Mouse (Mus musculus) gastrocnemius, postnatal 25 days (tissue): Measurements from ENCODE around the gene Slc9a6. TPM values are rescaled to one million over a fixed set of nuclear protein-coding genes. Genes with fewer than 3 reads are reported as not detected.

Source experiments
- DNase-seq: peaks from one replicate; pipeline ENCODE4 v3.0.0; 2022
- long read RNA-seq, 2 experiments: library from polyadenylated mRNA; stranded (forward); transcript quantifications; one replicate each; pipeline ENCODE4 v2.0.0; 2021
- total RNA-seq, 2 experiments: library from RNA; stranded (reverse); gene quantifications; 1 replicate in 1 of 2; 2 replicates in 1 of 2; pipeline ENCODE4 v1.2.3; 2021

Slc9a6 gene
- total RNA-seq: 10 to 100 TPM; 23.4 to 25.3 TPM
- long read RNA-seq, experiment 1, full-length matches to known transcripts: 2 of 9 reads
- long read RNA-seq, experiment 1, partial matches to known transcripts: 0 of 9 reads
- long read RNA-seq, experiment 1, other reads (novel, unspliced or antisense): 7 of 9 reads
- long read RNA-seq, experiment 2, full-length matches to known transcripts: 6 of 12 reads
- long read RNA-seq, experiment 2, partial matches to known transcripts: 2 of 12 reads
- long read RNA-seq, experiment 2, other reads (novel, unspliced or antisense): 4 of 12 reads

DNA sequence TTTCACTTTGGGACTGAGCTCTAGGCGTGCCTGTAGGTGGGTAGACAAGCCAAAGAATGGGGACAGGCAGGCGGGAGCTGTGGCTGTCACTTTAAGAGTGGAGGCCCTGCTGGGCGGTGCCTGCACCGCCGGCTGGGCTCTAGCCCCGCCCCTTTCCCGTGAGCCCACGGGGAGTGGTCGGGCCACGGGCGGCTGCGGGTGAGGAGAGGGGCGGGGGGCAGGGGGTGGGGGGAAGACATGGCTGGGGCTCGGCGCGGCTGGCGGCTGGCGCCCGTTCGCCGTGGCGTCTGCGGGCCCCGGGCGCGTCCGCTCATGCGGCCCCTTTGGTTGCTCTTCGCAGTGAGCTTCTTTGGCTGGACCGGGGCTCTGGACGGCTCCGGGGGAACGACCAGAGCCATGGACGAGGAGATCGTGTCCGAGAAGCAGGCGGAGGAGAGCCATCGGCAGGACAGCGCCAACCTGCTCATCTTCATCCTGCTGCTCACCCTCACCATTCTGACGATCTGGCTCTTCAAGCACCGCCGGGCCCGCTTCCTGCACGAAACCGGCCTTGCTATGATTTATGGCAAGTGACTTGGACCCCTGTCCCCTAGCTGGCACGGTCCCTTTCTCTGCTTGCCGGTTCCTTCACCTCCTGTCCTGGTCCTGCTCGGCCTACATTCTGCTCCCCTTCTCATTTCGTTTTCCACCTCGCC, at the start of gene Slc9a6:
Slc9a6 (plus strand) TSS at position 135 of the 695 bp plus-strand sequence.
- peak; percentile 78 for DNase-seq

DNA sequence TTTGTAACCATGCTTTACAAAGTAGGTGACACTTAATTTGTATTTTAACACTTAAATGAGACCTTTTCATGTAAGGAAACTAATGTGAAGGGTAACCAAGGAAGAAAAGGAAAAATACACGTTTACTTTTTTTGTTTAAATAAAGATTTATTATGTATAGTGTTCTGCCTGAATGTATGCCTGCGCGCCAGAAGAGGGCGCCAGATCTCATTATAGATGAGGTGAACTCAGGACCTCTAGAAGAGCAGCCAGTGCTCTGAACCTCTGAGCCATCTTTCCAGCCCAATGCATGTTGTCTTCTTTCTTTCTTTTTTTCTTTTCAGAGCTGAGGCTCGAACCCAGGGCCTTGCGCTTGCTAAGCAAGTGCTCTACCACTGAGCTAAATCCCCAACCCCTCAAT, 37.1 kb upstream of the Slc9a6 start:
- no peak for DNase-seq

DNA sequence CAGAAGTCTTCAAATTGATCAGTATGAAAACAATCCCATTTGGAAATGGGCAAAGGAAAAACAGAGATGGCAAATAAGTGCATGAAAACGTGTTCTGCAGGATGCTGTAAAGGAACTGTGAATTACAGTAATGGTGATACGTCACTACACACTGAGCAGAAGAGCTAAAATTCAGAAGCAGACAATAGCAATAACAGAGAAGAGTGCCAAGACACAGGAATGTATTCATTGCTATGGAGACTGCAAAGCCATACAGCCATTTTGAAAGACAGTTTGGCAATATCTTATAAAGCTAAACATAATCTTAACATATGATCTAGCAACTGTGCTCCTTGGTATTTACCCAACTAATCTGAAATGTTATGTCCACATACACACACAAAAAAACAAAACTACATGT, 31.4 kb upstream of the Slc9a6 start:
- no peak for DNase-seq

DNA sequence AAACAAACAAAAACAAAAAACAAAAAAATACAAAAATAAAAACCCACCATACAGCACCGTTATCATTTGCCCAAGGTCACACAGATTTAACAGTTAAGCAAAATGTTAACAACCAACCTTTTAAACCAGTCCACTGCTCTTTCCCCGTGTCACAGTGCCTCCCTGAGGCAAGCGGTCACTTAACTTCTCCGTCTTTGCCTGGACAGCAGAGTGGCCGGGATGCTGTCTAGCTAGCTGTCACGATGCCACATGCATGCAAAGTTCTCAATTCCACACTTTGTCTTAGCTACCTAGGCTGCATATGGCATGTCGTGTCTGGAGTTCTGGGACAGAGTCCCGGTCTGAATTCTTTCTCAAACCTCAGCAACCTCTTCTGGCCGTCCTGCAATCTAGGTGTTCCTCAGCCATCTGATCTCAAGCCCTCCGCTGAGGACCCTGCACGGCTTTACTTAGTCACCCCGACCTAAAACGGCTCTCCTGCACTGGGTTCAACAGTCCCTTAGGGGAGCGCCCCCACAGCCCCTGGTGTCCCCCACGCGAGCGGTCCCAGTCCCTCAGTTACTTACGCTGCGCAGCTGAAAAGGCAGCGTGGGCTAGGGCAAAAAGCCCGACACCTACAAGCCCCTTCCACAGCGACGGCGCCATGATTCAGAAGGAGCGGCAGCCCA, 12.2 kb upstream of the Slc9a6 start:
- DNase-seq: no peak

DNA sequence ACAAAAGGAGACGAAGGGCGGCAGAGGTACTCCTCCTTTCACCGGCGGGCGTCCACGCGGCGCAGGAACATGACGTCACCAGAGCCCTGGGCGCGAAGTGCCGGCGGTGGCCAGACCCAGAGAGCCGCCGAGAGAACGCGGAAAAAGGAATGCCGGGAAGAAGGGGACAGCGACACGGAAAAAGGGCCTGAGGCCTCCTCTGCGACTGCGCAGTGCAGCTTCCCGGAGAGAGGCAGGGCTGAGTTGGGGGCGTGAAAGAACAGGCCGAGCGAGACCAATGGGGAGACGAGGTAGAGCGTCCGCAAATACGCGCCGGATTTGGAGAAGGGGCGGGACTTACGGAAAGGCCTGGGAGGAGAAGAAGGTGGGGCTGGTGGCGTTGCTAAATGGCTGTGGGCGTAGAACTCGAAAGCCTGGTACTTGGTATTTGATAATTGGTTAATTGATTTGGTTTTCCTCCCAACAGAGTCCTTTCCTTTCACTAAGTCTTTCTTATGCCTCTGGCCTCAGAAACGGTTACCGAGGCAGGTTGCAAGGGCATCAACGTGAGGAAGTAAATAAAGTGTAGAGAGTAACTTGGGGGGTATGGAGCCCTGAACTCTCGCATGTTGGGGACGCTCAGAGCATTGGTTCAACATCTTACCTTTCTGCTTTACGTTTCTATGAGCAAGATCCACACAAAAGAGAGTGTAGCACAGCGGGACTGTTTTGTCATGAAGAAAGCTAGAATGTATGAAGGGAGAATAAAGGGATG, 11.5 kb upstream of the Slc9a6 start, which contains the start of gene Mmgt1:
Mmgt1 (minus strand) TSS at position 183 of the 754 bp plus-strand sequence.
- peak; percentile 94 for DNase-seq

DNA sequence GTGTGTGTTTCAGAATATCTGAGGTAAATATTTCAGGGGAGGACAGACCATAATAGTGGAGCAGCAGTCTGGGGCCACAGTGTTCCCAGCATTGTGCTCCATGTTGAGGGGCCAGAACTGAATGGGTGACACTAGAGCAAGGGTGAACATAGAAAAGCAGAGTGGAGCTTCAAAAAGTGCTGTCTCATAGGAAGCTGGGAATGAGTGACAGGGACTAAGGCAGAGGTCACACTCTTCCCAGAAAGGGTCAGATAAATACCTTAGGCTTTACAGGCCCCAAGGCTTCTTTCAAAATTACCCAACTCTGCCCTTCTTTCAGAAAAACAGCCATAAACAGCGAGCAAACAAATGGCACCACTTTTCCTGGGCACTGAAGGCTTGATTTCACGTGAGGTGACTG, 3.0 kb upstream of the Slc9a6 start:
- no peak for DNase-seq

DNA sequence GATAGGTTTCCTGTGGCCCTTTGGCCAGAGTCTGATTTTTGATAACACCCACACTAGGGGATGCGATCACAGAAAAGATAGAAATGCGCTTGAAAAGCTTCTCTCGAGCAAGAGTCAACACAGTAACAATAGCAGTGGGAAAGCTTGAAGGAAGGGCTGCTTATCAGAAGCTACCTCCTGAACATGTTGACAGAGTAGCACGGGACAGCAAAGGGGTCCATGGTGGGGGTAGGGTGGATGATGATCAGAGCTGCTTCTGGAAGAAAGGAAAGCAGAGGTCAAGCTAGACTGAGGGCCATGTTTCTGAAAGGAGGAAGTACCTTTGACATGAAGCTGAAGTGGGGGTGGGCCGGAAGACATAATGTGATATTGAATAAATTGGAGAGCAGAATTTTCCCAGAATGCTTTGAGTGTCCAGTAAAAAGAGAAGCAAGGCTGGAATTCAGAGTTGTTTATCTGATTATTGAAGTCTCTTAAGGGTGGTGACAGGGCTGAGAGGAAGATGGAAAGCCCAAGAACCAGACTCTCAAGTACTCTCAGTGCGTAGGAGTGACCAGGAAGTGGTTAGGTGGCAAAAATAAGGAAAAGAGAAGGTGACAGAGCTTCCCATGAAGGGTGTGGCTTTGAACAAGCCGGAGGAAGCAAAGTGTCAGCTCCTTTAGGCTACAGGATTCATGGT, 2.4 kb upstream of the Slc9a6 start:
- no peak for DNase-seq

DNA sequence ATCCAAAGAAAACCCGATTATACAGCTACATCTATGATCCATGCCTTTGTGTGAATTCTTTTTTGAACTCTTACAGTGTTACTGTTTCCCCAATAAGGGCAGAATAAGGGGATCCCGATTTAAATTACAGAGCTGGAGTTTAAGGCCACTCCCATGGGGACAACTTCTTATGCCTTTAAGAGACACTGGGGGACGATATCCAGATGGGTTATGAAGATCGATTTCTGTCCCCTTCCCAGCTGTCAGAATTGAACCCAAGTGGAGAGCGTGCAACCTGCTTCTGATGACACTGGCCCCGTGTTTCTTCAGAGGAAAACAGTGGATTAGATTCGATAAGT, 303 bp upstream of the Slc9a6 start:
- no peak for DNase-seq

DNA sequence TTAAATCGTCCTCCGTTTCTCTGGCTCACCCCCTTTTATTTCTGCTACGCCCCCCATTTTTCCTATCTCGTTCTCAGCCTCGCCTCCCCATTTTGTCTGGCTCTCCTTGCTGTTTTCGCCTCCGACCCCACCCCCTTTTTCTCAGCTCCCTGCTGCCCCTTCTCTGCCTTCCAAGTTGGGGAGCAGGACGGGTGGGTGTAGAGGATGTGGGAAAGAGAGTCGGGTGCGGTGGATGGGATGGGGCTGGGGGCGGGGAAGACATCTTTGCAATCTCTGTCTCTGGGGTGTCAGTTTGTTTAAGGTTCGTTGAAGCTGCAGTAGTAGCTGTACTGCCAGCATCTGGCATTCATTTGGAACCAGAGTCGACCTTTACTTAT, 749 bp downstream of the Slc9a6 start:
- peak; percentile 6 for DNase-seq

DNA sequence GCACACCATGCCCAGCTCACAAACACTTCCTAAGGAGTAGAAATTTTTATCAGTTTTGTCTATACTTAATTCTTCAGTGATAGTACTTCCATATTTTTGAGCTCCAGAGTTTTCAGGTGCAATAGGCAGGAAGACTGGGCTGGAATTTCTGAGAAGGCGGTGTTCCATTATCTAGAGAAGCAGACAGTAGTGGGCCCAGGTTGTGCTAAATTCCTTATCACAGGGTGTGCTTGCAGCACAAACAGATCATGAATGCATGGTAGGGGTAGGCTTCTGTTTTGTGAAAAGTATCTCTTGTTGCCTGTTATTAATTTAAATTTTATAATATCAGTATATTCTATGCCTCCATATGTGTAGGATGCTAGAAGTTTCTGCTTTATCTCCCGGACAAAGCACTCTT, 5.7 kb downstream of the Slc9a6 start:
- no peak for DNase-seq

DNA sequence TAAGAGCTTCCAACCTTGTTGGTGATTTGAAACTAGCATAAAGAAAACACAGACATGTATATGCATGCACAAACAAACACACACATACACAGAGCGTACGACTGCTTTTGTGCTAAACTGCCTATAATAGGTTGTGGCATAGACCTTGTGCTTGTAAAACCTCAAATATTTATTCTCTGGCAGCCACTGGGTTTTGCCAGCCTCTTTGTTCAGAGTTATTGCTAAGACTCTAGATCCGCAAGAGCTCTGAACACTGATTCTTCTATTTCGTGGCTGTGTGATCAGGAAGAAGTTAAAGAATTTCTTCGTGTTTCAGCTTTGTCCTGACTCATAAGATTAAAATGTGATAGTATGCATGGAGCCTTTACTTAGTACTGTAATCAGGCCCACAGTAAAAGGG, 26.6 kb downstream of the Slc9a6 start:
- no peak for DNase-seq

DNA sequence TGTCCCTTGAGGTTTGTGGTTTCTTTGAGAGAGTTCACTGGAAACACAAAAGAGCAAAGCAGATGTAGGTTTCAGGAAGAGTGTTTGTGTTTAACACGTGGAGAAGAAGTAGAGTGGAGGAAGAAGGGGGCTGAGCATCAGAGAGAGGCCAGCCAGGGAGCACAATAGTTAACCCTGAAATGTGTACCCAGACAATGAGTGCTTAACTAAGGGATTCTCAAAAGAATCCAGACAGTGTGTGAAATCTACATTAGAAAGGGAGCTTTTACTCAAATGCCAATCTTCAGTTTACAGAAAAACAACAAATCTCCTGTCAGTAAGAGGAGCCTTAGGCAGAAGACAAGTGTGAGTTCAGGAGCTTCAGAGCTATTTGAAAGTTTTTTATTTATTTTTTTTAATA, 30.5 kb downstream of the Slc9a6 start:
- no peak for DNase-seq

DNA sequence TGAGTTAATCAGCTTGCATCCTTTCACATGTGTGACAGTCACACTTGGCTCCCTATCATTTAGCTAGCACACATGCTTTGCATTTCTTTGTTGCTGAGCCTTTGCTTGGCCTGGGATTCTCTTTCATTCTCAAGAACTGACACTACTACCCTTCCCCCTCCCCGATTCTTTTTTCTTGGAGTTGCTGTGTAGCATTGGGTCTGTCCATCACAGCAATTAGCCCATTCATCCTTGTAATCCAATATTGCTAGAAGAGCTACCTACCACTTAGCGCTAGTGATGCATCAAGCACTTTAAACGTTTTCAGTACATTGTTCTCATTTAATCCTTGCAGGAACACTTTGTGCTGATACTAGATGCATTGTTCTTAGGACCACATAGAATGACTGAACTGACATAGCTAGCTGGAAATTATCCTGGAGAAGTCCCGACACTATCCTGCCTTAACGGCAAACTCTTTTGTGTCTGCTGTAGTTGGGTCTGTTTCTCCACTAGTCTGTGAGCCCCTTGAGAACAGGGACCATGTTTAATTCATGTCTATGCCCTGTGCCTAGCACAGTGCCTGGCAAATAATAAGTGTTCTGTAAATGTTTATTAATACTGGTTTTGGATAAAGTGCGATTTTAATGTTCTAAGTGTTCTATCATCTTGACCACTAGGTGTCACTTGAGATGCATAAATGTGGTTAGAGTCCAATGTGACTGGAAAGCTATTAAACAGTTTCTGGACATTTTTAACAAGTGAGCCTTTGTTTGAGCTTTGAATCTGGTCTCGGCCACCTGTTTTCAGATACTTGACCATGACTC, 40.2 kb downstream of the Slc9a6 start:
- DNase-seq: no peak

DNA sequence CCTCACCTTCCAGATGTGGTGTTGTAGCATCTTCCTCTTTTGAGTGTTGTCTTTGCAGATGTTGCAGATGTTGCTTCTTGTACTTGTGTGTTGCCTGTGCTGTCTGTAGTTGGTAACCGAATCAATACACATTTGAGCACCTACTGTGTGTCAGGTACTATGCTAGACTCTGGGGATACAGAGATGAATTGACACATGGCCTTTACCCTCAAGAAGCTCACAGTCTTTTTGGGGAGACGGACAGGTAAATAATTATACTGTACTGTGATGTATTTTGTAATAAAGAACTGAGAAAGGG, 40.7 kb downstream of the Slc9a6 start:
- no peak for DNase-seq

DNA sequence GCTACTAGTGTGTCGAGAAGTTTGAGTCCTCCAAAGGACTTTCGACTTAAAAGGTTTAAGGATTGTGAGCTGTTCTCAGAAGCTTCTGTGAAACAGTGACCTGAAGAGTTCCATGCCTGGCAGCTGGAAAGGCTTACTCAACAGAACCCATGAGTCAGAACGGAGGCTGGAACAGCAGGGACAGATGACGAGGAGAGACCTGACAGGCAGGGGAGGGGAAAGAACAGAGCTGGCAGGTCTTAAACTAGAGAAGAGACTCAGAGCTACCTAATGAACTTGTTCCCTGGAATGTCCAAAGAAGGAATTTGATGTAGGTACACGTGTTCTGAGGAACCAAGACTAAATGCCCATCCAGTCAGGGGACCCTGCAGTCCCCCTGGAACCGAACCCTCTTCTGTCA, 41.3 kb downstream of the Slc9a6 start:
- DNase-seq: peak; percentile 37

DNA sequence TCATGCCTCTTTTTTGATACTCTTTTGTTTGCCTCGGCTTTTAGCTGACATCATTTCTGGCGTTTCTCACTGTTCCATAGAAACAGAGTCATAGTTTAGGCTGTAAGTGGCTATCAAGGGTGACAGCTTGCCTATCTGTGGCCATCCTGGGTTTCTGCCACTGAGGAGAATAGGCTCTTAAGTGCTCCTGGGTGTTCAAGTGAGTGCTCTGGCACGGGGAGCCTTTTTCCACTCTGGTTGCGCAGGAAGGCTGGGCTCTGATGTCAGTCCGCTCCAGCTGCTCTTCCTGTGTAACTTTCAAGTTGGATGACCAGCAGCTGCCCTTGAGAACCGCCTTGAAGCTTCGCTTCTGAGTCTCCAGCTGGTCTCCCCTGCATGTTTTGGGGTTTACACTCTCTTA, 42.2 kb downstream of the Slc9a6 start:
- peak; percentile 71 for DNase-seq

DNA sequence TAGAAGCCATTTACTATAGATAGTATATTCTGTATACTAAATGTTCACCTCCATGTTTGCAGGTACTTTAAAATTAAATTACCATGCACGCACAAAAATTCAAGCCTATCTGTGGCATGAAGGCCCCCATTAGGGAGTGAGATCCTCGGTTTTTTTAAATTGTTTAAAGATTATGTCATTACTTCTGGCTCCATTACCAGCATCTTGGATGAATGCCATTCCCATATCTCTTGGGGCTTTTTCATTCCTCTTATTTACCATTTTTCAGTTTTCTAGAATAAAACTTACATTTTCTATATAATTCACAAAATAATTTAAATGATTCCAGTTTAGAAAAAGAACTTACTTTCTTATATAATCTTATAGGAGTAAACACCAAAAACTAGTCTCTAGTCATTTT, 46.1 kb downstream of the Slc9a6 start:
- no peak for DNase-seq

DNA sequence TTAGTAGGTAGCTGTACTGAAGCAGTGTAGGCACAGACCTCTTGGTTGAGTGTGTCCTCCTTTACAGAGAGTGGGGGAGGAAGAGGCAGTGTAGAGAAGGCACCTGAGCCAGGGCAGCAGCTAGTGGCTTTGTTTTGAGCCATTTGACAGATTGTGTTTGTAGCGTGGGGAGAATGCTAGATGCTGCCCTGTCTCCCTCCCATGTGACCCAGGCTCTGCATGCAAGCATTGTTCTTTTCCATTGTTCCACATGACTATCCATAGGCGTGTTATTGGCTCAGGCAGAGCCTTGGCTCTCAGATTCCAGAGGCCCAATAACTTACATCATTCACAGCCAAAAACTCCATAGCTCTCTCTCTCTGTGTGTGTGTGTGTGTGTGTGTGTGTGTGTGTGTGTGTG, 49.7 kb downstream of the Slc9a6 start:
- no peak for DNase-seq

DNA sequence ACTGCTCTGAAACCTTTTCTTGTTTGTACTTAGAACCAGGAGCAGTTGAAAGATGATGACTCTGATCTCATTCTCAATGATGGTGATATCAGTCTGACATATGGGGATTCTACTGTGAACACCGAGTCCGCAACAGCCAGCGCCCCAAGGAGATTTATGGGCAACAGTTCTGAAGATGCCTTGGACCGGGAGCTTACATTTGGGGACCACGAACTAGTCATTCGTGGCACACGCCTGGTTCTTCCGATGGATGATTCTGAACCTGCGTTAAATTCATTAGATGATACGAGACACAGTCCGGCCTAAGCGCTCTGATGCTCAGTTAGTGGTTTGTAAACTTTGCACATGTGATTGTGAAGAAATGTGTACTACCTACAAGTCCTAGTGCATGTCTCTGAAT, 51.6 kb downstream of the Slc9a6 start:
- DNase-seq: no peak

DNA sequence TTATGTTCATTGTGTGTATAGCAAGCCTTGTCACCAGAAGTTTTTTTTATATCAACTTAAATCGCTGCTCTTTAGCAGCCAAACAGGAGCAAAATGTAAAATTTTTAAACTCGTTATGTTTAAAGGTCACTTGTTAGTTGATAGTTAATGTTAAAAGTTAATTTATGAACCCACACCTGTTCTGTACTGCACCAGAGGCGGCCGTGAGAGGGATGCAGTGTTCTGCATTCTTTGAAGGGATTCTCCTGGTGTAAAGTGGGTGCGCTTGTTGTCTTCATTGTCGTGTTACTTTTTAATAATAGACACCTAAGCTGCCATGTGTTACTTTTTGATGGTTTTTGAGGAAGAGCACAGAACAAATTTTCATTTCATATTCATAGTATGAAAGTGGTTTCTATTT, 52.8 kb downstream of the Slc9a6 start:
- DNase-seq: no peak

DNA sequence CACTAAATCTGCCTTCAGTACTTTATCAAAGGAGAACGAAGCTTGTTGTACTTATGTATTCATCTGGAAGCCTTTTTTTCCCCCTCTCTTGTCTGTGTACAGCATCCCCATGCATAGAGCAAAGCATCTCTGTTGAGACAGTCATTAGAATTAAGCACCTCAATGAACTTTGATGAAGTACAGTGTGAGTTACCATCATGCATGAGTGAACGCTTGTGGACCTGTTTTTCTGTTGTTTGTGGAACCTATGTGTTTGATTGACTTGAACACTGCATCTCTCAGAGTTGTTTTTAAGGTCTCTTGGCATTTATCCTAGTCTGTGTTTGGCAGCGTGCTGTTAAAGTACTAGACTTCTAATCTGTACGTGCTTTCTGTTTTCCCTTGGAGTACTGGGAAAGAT, 53.8 kb downstream of the Slc9a6 start:
- DNase-seq: no peak
